Mouse (Mus musculus) right cerebral cortex, postnatal 25 days (tissue): ENCODE data around the gene Junb.
A peak's percentile ranks its signal among the peaks of the same experiment; 100 is the strongest.

Experiments used
- DNase-seq: peaks from one replicate; pipeline ENCODE4 v3.0.0; 2022

The Junb gene

DNA sequence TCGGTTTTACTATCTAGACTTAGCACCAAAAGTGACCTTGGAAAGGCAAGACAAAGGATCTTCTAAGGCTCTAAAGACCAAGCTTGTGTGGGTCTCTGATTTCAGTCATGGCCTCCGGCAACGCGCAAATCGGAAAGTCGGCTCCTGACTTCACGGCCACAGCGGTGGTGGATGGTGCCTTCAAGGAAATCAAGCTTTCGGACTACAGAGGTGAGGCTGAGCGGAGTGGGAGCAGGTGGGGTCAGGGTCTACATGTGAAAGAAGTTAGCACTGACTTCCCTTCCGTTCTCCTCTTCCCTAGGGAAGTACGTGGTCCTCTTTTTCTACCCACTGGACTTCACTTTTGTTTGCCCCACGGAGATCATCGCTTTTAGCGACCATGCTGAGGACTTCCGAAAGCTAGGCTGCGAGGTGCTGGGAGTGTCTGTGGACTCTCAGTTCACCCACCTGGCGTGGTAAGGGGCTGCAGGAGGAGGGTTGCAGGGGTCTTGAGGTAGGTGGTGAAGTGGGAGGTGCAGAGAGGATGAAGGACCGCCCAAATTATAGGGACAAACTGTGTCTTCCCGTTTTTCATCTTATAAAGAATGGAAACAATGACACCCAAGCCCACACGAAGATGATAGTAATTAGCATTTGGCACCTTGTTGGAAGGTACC, 8.3 kb downstream of the Junb start:
- DNase-seq = no peak

DNA sequence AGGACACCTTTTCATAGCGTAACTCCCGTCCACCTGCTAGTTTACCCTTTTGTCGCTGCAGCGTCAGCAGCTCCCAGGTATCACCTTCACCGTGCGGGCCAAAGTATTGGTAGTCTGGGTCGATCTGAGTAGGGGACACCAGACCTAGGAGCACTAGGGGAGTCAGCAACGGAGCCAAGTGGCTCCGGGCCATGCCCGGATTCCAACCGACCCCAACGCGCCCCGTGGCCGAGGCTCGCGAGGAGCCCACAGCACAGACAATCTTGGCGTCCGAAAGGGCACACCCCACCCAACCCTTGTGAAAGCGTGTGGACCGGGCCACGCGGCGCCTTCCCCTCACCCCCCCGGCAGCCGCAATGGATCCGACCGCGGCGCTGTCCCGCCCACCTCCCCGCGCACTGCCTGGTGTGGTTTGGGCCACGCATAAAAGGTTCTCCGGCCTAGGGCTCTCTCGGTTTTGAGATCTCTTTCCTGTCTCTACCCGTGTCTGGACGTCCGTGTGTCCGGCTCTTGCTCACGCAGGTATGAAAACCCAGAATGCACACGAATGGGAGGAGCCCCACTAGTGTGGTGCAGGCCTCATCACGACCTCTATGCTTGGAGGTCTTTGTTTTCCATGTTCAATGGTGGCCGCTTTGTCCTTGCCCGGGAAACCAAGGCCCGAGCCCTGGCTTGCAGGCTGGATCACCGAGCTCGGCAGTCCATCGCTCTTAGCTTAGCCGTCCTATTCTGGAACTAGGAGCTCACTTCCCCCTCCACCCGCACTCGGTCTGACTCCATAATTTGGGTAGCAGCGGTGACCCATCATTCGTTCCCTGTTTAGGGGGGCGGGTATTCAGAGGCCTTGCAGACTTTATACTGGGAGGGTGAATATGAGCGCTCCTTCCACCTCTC, 9.0 kb downstream of the Junb start, which contains the start of the genes Gm49661, Prdx2 and Rnaseh2a:
Gene Gm49661 (minus strand): TSS at position 193 of the 894 bp plus-strand sequence.
Gene Prdx2 (plus strand): TSS at position 347 of the 894 bp plus-strand sequence.
Gene Rnaseh2a (minus strand): TSS at position 527 of the 894 bp plus-strand sequence.
- peak; percentile 75 for DNase-seq

DNA sequence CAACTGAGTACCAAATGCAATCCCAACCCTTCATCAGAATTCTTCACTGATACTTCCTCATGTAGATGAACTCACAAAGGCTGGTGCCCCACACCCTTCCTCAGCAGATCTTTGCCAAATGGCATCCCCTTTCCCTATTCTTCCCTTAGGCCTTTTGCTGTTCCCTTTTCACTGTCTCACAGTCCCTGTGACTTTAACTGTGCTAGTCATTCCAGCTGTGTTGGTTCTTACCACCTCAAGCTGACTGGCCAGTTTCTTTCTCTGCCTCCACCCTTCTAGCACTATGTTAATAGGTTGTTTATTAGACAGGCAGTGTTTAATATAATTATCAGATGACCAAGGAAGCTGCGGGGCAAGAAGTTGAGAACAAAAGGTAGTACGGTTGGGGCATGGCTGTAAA, 9.9 kb downstream of the Junb start:
- no peak for DNase-seq

DNA sequence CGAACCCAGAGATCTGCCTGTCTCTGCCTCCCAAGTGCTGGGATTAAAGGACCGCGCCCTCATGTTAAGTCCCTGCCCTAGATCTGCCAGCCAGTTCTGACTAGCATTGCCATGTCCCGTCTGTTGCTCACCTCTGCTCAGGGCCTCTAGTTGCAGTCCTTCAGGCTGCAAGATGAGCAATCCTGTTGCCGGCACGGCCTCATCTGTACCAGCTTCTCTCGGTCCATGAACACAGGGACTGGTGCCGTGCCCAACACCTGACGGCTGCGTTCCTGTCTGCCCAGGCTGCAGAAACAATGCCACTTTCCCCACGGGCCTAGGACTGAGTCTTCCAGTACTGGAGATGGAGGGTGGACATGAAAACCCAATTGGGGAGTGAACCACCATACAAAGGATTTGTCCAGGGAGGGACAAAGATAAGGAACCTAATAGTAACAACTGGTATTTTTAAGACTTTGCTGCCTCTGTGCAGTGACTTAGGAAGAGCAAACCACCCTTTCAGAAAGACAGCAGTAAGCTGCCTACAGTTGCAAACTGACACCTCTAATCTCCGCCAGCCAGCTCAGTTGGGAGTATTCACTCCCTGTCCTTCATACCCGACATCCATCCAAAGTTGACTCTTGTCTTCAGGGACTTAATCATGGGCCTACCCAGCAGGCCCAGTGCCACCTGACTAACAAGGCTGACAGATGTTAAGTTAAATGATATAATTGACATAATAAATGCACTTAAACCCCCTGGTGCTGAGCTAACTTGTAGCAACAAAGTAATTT, 10.8 kb downstream of the Junb start:
- no peak for DNase-seq

DNA sequence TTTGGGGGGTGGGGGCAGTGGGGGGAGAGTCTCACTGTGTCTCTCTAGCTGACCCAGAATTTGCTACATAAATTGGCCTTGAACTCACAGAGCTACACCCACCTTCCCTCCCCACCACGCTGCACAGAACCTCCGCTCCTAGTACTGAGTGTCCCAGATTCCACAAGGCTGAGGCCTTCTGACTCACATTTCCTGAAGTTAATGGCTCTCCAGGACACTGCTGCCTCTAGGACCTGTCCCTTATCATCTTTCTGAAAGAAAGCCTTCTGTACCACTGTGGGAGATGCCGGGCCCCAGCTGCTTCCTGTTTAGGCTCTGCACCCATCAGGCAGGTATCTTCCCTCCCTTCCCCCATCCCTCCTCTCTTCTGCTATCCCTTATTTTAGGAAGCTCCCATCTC, 11.9 kb downstream of the Junb start:
- DNase-seq = no peak

DNA sequence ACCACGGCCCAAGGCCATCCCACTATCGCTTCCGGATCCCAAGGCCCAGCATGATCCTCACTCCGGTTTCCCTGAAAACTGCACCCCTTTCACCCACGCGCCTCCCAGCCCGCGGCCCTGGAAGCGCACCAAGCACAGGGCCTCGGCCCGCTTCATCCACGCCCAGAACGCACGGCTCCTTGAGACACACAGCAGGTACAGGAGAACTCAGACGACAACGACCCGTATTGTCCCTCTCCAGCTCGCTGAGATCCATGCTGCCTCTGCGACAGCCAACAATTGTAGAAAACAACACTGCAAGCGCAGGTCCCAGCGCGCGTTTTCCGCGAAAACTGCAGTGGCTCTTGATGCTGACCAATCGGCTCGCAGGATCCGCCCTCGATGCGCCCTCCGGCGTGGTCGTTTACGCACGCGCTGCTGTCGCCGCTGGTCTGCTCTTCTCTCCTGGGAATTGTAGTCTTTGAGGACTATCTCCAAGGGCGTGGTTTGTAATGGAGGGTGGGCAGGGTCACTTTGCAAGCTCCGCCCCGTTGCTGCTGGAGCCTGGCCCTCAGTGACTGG, 12.7 kb downstream of the Junb start:
- DNase-seq = peak; percentile 93

DNA sequence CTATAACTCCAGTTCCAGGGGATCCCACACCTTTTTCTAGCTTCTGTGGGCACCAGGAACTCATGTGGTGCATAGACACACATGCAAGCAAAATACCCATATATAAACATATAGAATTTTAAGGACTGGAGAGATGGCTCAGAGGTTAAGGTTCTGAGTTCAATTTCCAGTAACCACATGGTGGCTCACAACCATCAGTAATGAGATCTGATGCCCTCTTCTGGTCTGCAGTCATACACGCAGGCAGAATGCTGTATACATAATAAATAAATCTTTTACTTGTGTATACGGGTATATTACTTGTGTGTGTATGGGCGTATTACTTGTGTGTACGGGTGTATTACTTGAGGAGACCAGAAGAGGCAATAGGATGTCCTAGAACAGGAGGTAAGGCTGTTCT, 14.6 kb downstream of the Junb start:
- no peak for DNase-seq

DNA sequence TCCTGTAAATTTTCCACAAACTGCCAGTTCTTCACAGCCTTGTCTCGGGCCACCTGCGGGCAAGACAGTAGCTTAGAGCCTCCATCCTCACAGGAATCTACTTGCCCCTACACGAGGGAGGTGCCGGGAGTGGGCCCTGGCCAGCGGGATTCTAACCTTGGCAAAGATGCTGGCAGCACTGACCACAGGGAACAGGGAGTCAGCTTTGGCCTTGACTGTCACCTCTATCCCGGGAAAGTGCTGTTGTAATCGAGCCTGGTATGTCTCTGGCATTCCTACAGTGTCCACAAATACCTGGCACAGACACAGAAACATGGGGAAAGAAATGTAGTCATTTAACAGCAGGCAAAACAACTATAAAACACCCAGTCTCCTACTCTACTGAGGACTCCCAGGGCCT, 18.7 kb downstream of the Junb start:
- no peak for DNase-seq

DNA sequence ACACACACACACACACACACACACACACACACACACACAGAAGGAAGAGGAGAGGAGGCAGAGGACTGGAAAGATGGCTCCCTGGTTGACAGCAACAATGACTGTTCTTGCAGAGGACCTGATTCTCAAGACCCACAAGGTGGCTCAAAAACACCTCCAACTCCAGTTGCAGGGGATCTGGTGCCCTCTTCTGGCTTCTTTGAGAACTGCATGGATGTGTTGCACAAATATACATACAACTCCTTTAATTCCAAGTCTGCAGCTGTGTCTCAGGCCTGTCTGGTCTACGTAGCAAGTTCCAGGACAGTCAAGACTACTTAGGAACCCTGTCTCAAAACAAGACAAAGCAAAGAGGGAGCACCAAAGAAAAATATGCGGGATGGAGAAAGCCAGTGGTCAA, 21.8 kb downstream of the Junb start:
- DNase-seq = peak; percentile 55

DNA sequence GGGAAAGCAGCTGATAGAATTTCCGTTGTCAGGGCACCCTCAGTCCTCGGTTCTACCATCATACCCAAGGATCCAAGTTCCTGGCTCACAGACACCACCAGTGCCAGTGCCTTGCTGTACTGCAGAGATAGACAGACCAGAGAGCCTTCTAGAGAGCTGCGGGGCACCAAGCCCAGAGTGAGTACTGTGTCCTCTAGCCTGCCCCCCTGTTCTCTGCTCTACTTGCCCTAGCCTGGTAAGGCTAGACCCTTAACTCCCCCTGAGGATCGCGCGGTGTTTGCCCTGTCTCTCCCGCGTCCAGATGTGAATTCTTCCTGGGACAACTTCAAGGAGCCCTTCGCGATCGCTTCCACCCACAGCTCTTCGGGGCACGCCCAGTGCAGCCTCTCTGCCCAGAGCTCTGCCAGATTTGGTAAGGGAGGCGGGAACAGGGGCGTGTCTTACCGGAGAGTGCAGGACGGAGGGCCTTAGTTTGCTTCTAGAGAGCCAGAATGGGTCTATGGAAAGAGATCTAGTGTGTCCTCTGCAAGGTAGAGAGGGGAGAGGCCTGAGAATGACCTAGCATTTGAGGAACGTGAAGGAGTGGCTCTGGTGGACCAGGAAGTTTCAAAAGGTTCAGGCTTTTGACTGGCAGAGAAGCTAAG, 25.8 kb downstream of the Junb start:
- DNase-seq = no peak

DNA sequence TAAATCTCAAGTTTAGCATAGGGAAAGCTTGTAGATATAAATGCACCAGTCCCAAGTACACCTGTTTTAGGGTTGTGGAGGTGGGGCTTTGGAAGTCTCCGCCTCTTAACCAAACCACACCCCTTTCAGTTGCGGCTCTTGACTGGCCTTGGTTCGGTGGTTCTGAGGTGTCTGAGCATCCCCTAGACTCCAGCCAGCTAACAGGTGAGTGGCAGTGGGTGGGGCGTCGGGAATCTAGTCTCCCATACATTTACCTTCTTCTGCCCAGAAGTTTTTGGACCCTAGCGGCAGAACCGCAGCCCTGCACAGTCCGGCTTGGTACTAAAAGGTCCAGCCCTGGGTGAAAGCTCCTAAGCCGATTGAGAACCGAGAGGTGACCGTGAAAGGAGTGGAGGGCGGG, 28.8 kb downstream of the Junb start:
- DNase-seq = no peak

DNA sequence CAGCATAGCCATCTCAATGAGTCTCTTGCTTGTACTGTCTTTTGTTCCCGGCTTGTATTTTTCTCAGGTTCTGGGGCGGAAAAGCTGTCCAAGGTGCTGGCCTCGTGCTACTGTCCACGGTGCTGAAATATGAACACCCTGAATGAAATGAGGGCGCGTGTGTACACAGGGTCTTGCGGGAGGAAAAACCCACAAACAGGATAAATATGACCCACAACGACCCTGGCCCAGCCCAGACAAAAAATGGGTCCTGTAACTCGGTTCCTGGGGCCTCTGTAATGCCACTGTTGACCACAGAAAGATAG, 31.3 kb downstream of the Junb start:
- no peak for DNase-seq

DNA sequence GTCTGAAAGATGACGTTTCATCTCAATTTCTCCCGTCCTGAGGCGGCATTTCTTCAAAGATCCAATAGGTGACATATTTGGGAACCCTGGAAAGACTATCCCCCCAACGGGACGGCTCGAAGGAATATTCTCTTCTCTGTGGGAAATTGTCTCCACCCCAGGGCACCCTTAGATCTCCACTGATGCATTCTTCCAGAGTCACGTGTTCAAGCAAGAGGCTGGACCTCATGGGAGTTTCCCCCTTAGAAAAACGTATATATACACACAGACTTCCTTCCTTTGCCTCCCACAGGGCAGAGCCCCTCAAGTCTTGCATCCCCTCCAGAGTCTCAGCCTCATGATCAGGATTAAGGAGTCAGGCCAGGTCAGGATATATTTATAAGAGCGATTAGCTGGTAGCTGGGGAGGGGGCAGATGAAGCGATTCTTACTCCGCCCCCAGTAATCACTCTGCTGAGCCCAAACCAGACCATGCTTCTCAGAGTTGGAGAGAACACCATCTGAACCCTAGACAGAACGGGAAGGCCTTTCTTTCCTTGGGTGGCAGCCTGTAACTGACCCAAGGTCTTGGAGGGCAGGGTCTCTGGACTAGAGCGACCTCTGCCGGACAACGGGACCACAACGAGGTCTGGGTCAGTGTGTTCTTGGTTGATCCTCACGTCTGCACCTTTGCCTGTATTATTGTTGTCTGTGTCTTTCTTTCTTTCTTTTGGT, 31.8 kb downstream of the Junb start, which contains the start of gene Rtbdn:
Gene Rtbdn (plus strand): TSS at position 464 of the 713 bp plus-strand sequence.
- DNase-seq = no peak

DNA sequence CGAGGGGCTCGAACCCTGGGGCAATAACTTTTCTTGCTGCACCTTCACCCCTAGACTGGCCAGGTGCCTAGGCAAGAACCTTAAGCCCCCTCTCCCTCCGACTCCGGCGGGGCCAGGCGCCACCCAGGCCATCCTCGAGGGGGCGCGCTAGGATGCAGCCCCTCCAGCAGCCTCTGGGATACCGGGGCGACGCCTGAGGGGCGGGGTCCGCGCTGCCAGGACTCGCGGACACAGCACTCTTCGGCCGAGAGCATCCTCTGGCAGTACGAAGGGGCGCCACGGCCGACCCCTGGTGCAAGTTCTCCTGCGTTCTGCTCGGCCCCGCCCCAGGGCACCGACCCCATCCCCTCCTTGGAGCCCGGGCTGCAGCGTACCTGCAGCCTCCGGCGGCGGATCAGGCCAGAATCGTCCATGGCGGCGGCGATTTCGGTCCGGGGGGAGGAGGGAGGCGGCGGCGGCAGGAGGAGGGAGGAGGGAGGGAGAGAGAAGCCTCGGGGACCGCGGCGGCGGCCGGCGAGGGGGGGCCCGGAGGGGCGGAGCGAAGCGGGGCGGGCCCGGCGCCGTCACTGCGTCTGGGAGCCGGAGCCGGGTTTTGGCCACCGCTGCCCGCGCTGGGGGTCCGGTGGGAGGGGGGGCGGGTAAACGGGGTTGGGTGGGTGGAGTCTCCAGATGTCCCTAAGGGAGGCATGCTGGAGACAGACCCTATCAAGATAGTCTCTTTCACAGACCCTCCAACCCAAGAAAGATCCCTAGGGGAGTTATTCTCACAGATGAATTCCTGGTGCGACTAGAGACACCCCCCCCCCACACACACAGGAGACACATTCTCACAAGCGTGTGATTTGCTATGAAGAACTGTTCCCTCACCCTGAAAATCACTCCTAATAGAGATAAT, 32.6 kb downstream of the Junb start:
- peak; percentile 62 for DNase-seq

DNA sequence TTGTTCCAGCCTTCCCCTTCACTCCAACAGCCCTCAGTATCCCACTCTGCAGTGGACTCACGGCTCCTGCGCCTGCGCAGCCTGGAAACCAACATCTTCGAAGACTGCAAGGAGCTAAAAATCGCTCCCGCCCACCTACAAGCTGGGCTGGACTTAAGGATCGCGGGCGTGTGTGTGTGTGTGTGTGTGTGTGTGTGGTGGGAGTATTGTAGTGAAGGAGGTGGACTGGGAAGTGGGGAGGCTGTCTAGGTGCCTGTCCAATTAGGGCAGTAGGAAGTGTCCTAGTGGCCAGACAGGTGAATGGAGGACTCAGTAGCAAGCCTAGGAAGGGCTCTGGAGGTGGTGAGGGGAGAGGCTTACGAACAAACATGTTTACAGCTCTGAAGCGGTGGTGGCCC, 33.3 kb downstream of the Junb start:
- peak; percentile 83 for DNase-seq

DNA sequence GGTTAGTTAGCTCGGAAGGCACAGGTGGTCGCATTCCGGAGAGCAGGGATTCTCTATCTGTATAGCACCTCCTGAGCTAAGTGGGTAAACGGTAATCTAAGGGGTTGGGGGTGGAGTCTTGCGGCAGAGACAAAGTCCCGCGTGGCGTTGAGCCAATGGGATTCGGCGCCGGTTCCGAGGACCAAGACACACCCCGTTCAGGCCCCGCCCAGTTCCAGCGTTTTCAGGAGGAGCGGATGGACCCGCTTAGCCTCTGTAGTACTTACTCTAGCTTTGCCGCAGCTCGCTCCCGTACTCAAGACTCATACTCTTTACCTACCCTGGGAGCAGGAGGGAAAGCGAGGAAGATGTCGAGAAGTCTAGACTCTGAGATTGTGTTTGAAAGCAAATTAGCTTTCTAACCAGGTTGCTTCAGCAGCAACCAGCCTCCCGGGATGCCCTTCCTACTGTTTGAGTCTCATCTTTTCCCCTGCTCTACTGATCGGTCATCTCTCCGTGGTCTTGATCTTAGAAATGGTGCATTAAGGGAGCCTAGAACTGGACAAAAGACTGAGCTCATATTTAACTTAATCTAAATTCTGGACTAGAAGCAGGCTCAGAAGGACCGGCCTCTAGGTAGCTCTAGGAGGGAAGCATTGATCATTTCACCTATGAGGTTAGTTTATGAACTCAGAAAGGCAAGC, 33.9 kb downstream of the Junb start:
- peak; percentile 81 for DNase-seq

DNA sequence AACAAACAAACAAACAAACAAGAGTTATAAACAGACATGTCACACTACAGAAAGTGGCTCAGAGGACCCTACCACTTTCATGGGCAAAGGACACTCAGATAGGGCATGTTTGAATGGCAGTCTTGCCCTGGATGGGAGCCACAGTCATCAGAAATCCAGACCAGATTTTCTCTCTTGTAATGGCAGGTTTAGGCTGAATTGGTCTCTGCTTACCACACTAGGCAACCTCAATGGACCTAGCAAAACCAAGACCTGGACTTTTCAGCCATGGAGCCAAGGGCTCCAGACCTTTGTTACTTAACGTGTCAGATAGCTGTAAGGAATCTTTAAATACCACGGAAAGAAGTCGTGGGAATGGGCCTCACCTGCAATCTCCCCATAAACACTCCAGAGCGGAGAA, 34.8 kb downstream of the Junb start:
- no peak for DNase-seq

DNA sequence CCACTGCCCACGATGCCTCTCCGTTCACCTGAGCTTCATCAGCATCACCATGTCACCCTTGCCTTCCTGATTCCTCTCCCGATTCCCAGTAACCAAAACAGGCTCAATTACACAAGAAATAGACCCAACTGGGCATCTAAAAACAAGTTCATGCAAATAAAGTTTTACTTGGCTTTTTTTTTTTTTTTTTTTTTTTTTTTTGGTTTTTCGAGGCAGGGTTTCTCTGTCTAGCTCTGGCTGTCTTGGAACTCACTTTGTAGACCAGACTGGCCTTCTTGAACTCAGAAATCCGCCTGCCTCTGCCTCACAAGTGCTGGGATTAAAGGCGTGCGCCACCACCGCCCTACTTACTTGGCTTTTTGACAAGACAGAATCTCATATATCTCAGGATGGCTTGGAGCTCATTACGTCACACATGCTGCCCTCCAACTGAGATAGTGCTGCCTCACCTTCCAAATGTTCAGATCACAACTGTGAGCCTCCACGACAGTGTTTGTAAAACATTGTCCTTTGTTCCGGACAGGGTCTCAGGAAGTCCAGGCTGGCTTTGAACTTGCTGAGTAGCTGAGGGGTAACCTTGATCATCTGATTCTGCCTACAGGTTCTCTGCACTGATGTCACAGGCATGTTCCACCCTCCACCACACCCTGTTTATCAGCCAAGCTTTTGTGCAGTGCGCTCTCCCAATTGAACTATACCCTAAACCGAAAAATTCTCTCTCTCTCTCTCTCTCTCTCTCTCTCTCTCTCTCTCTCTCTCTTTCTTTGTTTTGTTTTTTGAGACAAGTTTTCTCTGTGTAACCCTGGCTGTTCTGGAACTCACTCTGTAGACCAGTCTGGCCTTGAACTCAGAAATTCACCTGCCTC, 40.7 kb downstream of the Junb start:
- DNase-seq = no peak

DNA sequence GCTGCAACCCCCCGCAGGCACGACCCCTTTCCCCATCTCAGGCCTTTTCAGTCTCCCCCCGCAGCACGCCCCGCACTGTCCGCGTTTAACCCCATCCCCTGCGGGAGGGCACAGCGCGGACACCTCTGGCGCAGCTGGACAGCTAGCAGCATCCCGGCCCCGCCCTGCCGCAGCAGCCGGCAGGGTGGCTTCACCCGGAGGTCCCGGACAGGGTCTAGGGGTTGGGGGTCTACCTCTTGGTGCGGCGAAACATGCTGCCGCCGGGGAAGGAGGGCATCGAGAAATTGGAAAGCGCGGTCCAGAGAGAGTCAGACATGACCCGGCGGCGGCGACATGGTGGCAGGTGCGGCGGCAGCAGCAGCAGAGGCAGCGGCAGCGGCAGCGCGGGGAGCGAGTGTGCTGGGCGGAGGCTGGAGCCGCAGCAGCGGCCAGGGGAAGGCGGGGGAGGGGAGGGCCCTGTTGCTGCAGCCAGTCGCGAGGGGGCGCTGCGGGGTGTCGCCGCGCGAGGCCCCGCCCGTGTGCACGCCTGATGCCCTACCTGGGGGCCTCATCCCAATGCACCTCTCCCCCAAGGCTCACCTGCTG, 41.5 kb downstream of the Junb start, which contains the start of gene Mast1:
Gene Mast1 (minus strand): TSS at position 398 of the 585 bp plus-strand sequence.
- peak; percentile 83 for DNase-seq
